Mouse (Mus musculus) CH12.LX (cell line): ENCODE measurements around the gene Olfr698.

Experiments used
- BHLHE40 ChIP-seq: IDR thresholded peaks from 2 replicates; pipeline ENCODE4 v1.6.1; 2011; ENCODE audit warnings: mild to moderate bottlenecking, low read depth, low read length, improper control_type of control experiment
- CHD1 ChIP-seq: IDR thresholded peaks from 2 replicates; pipeline ENCODE4 v1.6.1; 2012; ENCODE audit warnings: low read depth, low read length, improper control_type of control experiment, inconsistent platforms
- CTCF ChIP-seq, 2 experiments: IDR thresholded peaks in 1 of 2; conservative IDR thresholded peaks in 1 of 2; 2 replicates each; pipeline ENCODE4 v1.5.1; 2011 to 2012; ENCODE audit warnings: low read depth in 2 of 2, low read length in 2 of 2, improper control_type of control experiment in 1 of 2, inconsistent platforms in 1 of 2, mild to moderate bottlenecking in 1 of 2, moderate library complexity in 1 of 2
- EP300 ChIP-seq: IDR thresholded peaks from 2 replicates; pipeline ENCODE4 v1.6.1; 2011; ENCODE audit warnings: low read length, improper control_type of control experiment
- ETS1 ChIP-seq: conservative IDR thresholded peaks from 2 replicates; pipeline ENCODE4 v1.6.1; 2012; ENCODE audit warnings: low read depth, mild to moderate bottlenecking, inconsistent platforms, low read length, improper control_type of control experiment, moderate library complexity
- KAT2A ChIP-seq: IDR thresholded peaks from 2 replicates; pipeline ENCODE4 v1.6.1; 2012; ENCODE audit warnings: low read length, improper control_type of control experiment, inconsistent platforms; ENCODE audit not compliant: insufficient replicate concordance
- MAFK ChIP-seq: IDR thresholded peaks from 2 replicates; pipeline ENCODE4 v1.6.1; 2011; ENCODE audit warnings: low read length, improper control_type of control experiment; ENCODE audit not compliant: insufficient replicate concordance
- NRF1 ChIP-seq: IDR thresholded peaks from 2 replicates; pipeline ENCODE4 v1.6.1; 2014; ENCODE audit warnings: low read depth, mild to moderate bottlenecking, inconsistent platforms, low read length, improper control_type of control experiment, moderate library complexity
- POLR2A ChIP-seq: IDR thresholded peaks from 2 replicates; pipeline ENCODE4 v1.6.1; 2011; ENCODE audit warnings: low read depth, mild to moderate bottlenecking, improper control_type of control experiment, low read length
- SIN3A ChIP-seq: IDR thresholded peaks from 2 replicates; pipeline ENCODE4 v1.6.1; 2012; ENCODE audit warnings: low read length, improper control_type of control experiment, inconsistent platforms
- TCF12 ChIP-seq: IDR thresholded peaks from 2 replicates; pipeline ENCODE4 v1.6.1; 2014; ENCODE audit warnings: low read depth, mild to moderate bottlenecking, inconsistent platforms, low read length, improper control_type of control experiment
- USF1 ChIP-seq: IDR thresholded peaks from 2 replicates; pipeline ENCODE4 v1.6.1; 2014; ENCODE audit warnings: low read depth, mild to moderate bottlenecking, inconsistent platforms, low read length, improper control_type of control experiment
- USF2 ChIP-seq: conservative IDR thresholded peaks from 2 replicates; pipeline ENCODE4 v1.6.1; 2011; ENCODE audit warnings: low read depth, low read length, improper control_type of control experiment
- ZC3H11A ChIP-seq: IDR thresholded peaks from 2 replicates; pipeline ENCODE4 v1.6.1; 2012; ENCODE audit warnings: low read depth, mild to moderate bottlenecking, inconsistent platforms, low read length, improper control_type of control experiment

DNA sequence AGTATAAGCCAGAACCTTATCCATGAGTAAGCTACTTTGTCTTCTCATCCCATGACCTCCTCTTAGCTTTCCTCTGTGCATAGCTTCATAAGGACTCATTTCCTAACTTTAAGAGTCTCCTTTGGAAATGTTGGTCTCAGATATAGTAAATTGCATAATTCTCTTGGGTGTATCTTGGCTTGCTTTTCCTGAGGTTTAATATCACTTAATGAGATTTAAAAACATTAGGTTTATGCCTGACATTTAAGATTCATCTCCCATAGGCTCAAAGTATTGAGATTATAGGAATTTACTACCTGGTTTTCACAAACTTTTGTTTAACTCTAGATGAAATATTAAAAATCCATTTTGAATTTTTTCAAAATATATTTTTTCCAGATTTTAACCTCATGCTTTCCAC lies 38.9 kb downstream of the Olfr698 start, which contains the start of gene Olfr695:
- TF ChIP-seq CTCF (conservative IDR thresholded peaks at IDR 0.05 in 1 of 2, IDR thresholded peaks at IDR 0.05 in 1 of 2; ENCODE audit: low read depth in 2 of 2, low read length in 2 of 2) (no peak), NRF1 (no peak), ZC3H11A (no peak), POLR2A (no peak), CHD1 (no peak), BHLHE40 (no peak), EP300 (no peak), ETS1 (no peak), TCF12 (no peak), SIN3A (no peak), KAT2A (no peak), USF1 (no peak), USF2 (no peak), MAFK (no peak)
